Mouse (Mus musculus) hematopoietic stem cell, adult 5-6 weeks (primary cell): Measurements from ENCODE around the gene Nck2. TPM values are rescaled to one million over a fixed set of nuclear protein-coding genes. Genes with fewer than 3 reads are reported as not detected.

Experiments used
- ATAC-seq, 2 experiments: fragments of 125-278 bp in 1 of 2; replicated peaks in 1 of 2; 2 replicates each; pipeline ENCODE4 v1.8.0; 2016 to 2017; ENCODE audit warnings: inconsistent platforms in 2 of 2, mild to moderate bottlenecking in 2 of 2, moderate number of reproducible peaks in 2 of 2, low read depth in 1 of 2, moderate TSS enrichment in 1 of 2; ENCODE audit not compliant: low FRiP score in 2 of 2, poor library complexity in 2 of 2, severe bottlenecking in 2 of 2, insufficient read depth in 1 of 2, low TSS enrichment in 1 of 2
- total RNA-seq: library from RNA; stranded (forward); fragments of 172-1452, 232-1000 nt; gene quantifications from 2 replicates; pipeline ENCODE4 v1.2.3, GENCODE M21; 2017

The Nck2 gene
- total RNA-seq, 1 experiment from 2014 or later: 14.6 TPM

DNA sequence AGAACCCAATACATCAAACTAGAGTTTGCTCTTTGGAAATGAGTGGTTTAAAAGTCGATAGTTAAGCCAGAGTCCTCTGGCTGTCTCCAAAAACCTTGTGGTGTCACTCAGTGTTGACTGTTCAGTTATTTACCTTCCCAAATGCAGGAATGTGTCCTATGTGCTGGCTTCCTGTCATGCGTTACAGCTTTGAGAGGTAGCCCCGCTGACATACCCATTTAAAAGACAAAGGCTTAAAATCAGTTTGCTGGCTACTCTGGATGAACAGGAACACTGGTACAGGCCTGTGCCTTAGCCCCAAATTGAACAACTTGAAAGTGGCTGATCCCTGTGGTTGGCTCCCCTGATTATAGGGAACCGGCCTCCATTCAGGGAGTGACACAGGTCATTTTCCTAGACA is 126.7 kb downstream of the Nck2 start:
- no peak for ATAC-seq

DNA sequence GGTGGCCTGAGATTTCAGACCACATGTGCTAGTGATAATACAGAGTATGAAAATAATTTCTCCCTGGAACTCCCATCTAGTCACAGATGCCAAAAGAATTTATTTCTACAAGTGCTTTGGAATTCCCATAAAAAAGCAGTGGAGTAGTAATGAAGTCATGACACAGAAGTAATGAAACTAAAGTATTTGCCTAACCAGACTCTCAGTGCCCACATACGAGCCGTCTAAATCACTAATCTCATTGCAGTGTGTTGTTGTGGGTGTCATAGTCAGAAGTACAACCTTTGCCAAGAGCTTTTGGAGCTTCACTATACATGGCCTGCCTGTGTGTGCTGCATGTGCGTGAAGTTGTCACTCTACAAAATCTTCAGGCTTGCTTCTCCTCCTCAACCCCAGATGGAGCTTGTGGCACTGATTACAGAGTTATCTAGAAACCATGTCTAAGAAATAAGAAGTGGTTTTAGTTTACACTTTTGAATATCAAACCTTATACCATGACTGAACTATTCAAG is 130.5 kb downstream of the Nck2 start:
- ATAC-seq: no peak

DNA sequence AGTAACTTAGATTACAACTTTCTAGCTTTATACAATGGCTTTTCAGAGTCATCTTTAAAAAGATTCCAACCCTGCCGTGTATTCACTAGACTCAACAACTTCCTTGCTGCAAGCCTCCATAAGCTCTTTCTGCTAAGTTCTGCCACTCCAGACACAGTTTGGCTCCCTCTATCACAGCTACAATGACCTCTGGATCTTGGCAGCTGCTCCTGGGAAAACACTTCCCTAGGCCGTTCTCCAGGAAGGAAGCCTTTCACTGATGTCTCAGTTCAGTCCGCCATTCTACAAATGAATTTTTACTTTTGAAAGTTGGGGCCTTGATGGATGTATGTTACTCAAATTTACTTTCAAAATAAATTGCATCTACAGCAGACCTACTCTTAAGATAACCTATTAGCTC is 133.0 kb downstream of the Nck2 start:
- no peak for ATAC-seq

GRCm38 (mm10) chr1:43583564-43583963 is 139.2 kb downstream of the Nck2 start:
- no peak for ATAC-seq

DNA sequence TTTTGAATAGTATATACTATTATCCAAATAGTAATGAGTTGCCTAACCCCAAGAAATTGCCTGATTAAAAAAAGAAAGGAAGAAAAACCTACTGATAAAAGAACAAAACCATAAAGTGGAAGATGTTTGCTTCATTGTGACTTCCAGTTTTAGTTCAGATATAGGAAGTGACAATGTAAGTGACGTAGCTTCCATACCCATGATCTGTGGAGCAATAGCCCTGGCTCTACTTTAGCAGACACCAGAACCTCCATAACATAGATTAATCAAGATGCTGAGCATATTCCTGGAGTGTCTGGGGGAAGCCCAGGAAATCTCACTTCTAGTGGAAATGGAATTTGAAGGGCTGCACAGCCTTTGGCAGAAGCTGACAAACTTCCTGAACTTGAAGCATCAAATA is 144.6 kb downstream of the Nck2 start:
- ATAC-seq: no peak

- no peak for ATAC-seq
Measured at GRCm38 (mm10) chr1:43589910-43590309, 145.5 kb downstream of the Nck2 start.

DNA sequence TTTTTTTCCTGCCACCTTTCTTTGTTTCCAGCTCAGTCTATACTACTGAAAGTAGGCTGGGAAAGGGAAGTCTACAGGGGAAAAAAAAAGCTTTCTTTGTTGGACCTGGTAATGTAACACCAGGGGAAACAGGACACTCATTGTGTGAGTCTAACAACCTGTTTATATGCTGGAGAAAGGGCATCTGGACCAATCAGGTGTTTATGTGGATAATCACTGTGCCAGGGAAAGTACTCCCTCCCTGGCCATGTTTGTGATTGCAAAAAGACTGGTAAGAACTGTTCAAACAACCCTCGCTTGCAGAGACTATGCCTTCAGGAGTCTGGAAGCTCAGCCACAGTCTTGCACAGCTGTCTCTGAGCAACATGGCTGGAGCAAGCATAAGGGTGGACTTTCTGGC is 146.3 kb downstream of the Nck2 start:
- ATAC-seq: no peak

GRCm38 (mm10) chr1:43593069-43593468 is 148.7 kb downstream of the Nck2 start:
- no peak for ATAC-seq

GRCm38 (mm10) chr1:43594738-43595137 is 150.4 kb downstream of the Nck2 start:
- ATAC-seq: no peak

- ATAC-seq: no peak
Measured at GRCm38 (mm10) chr1:43597731-43598130, 153.4 kb downstream of the Nck2 start.

DNA sequence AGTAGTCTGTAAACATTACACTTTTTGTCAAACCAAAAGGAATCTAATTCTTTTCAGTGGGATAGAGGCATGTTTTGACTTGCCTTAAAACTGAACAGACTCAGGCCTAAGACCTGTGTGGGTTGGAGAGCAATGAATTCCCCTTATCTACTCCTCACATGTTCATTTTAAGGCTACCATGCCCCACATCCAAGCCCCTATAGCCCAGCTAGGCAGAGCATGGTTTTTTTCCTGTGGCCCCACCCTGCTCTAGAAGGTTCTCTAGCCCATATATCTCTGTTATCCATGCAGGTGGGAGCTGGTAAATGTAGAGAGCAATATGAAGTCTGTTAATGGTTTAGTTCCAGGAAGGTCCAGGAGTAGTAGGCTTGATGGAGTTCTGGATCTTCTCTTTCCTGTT is 155.1 kb downstream of the Nck2 start:
- ATAC-seq: no peak

- ATAC-seq: no peak
Measured at GRCm38 (mm10) chr1:43601054-43601453, 156.7 kb downstream of the Nck2 start.

DNA sequence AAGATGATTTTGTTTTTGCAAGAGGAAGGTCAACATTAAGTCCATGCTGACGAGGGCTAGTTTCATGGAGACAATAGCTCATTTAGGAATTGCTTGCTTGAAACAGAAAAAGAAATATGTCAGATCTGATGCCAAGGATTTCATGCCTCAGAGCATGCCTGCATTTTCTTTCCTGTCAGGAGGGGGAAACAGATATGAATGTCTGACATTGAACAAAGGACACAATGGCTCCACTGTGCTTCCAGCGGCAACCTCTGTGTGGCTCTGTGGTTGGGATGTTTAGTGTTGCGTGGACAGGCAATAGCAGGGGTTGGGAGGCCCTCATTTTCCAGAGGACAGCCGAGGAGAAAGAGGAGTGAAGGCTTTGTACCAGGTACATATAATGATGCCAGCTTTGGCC is 171.6 kb downstream of the Nck2 start:
- ATAC-seq: no peak

Other genes starting within 250 kb of the Nck2 start
- gene Fhl2, start 247.6 kb upstream of the Nck2 start, total RNA-seq: 2.3 TPM in 1 of 2 replicates, not detected in the other